Mouse (Mus musculus): Measurements from ENCODE around the gene 3830406C13Rik.

Gene 3830406C13Rik

DNA sequence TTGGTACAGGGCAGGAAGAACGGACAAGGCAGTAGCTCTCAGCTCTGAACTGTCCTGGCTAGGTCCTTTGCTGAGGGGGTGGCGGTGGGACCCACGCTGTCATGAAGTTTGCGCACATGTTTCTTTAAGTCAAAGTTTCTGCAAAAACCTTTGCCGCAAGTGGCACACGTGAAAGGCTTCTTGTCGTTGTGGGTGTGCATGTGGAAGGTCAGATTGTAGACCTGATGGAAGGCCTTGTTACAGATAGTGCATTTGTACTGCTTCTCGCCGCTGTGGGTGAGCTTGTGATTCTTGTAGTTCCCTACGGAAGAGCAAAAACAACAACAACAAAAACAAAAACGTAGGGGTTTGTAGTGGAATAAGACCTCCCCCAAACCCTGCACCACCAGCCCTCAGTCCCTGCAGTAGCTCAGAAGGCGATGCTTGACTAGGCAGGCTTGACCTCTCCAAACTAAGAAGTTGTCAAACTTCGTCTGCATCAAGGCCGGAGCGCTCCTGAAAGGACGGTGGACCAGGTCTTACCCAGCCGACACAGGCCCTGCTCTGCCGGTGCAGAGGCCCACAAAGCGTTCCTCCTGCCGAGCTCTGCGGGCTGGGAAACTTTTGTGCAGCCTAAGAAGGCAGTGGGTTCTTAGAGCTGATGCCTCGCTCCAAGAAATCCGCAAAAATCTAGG is 58.6 kb downstream of the 3830406C13Rik start:
- DNase-seq (ENCODE audit: low spot score in 2 of 2), result no peak

GRCm38 (mm10) chr14:12343451-12343941 is 59.5 kb downstream of the 3830406C13Rik start:
- DNase-seq (ENCODE audit: low spot score in 2 of 2), result no peak

GRCm38 (mm10) chr14:12344061-12344745 is 60.2 kb downstream of the 3830406C13Rik start:
- DNase-seq (ENCODE audit: low spot score in 2 of 2), result no peak

DNA sequence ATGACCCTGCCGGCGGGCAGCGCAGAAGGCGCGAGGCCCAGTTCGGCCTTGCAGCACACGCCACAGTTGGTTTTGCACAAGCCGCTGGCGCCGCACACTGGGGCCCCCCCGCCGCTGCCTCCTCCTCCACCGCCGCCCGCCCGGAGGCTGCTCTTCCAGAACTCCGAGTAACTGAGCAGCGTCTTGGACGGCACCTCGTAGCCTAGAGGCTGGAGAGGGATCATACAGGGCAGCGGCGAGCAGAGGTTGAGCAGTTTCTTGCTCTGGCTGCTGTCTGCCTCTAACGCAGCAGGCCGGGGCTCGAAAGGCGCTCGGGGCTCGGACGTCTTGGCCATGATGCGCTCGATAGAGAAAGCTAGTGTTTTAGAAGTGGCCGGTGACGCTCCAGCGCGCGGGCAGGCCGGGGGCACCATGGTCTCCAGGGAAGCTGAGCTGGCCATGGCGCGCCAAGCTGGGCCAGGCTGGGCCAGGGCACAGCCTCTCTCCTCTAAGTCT is 60.8 kb downstream of the 3830406C13Rik start:
- DNase-seq (ENCODE audit: low spot score in 2 of 2), result no peak

DNA sequence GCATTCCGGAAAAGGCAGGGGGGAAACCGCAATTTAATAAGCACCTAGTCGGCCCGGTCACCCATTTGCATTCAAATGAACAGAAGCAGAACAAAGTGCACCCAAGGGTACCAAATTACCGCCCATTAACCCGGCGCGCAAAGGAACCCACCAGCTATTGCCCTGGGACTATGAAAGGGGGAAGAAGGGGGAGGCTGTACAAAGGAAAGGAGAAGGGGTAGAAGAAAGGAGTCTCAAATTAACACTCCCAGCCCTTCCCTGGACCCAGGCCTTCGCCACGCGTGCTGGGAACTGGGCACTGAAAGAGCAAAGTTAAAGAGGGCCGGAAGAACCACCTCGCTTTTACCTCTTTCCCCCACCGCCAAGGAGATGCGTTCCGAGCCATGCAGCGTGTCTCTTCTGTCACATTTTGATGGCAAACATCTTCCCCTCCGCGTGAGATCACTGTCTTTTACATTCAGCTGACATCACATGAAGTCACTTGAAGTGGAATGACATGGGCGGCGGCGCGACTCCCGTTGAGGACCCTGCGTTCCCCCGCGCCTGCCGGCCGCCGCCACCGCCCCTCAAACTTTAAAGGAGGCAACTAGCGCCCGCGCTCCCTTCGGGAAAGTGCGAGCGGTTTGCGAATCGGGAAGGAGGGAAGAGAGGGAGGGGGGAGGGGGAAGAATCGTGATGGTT is 61.4 kb downstream of the 3830406C13Rik start:
- DNase-seq (ENCODE audit: low spot score in 2 of 2), result no peak

GRCm38 (mm10) chr14:12346011-12346864 is 62.3 kb downstream of the 3830406C13Rik start:
- DNase-seq (ENCODE audit: low spot score in 2 of 2), result no peak

GRCm38 (mm10) chr14:12346865-12347600 is 63.1 kb downstream of the 3830406C13Rik start:
- no peak for DNase-seq (ENCODE audit: low spot score in 2 of 2)

- DNase-seq (ENCODE audit: low spot score in 2 of 2), result no peak
These were observed 64.1 kb downstream of the 3830406C13Rik start, which contains the start of gene Fezf2 for GRCm38 (mm10) chr14:12348089-12348488. Fezf2 (minus strand) TSS chr14:12348189.

- no peak for DNase-seq (ENCODE audit: low spot score in 2 of 2)
These were observed 65.5 kb downstream of the 3830406C13Rik start for GRCm38 (mm10) chr14:12349334-12350090.

DNA sequence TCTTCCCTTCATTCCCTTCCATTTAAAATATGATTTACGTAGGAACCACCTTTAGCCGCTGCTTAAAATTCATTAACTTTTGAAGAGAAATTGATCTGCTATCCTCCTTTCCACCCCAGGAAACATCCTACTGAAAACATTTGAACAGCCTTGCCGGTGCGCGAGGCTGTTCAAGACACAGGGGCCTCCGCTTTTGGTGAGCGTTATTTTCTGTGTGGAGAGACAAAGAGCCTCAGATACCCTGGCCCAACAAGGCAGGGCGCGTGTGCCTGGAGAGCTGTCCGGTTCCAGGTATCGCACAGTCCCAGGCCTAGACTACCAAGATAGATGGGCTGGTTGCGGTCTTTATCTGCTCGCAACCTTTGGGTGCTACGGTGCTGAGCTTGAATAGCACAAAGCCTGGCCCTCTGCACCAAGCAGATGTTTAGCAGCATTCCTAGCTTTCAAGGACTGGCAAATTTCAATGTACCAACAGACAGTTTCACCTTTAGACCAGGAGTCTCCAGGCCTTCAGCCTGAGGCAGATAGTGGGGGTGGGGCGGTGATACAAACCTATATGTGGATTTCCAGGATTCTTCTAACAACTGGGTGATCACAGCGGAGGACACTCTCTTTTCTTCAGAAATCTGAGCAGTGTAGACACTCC is 66.4 kb downstream of the 3830406C13Rik start:
- no peak for DNase-seq (ENCODE audit: low spot score in 2 of 2)

Measured in cerebellum, postnatal 4 days (tissue).